Mouse (Mus musculus): ENCODE measurements around the gene Epha10. TPM values are rescaled to one million over a fixed set of nuclear protein-coding genes. Genes with fewer than 3 reads are reported as not detected.

Gene Epha10
- polyA plus RNA-seq, 1 experiment from 2014 or later = 7.4 TPM

Other genes with a start within 250 kb of the Epha10 start
- gene Pou3f1, start 224.1 kb upstream of the Epha10 start, polyA plus RNA-seq (2014; fragmentation: Nextera tagmentation; extraction: Ambion mirVana) = 17.4 and 18.8 TPM in 2 replicates
- 65.8 and 67.5 TPM in 2 replicates for gene Utp11, start 187.3 kb upstream of the Epha10 start, polyA plus RNA-seq (2014; fragmentation: Nextera tagmentation; extraction: Ambion mirVana)
- 3.2 and 4.7 TPM in 2 replicates for gene Fhl3, start 180.2 kb upstream of the Epha10 start, polyA plus RNA-seq (2014; fragmentation: Nextera tagmentation; extraction: Ambion mirVana)
- 197 and 210 TPM in 2 replicates for gene Sf3a3, start 166.1 kb upstream of the Epha10 start, polyA plus RNA-seq (2014; fragmentation: Nextera tagmentation; extraction: Ambion mirVana)
- gene Inpp5b, start 139.0 kb upstream of the Epha10 start, polyA plus RNA-seq (2014; fragmentation: Nextera tagmentation; extraction: Ambion mirVana) = 24.9 and 32.3 TPM in 2 replicates
- 15.1 and 15.9 TPM in 2 replicates for gene Mtf1, start 78.8 kb upstream of the Epha10 start, polyA plus RNA-seq (2014; fragmentation: Nextera tagmentation; extraction: Ambion mirVana)
- 44.0 and 50.8 TPM in 2 replicates for gene Yrdc, start 30.2 kb upstream of the Epha10 start, polyA plus RNA-seq (2014; fragmentation: Nextera tagmentation; extraction: Ambion mirVana)
- 55.0 and 55.9 TPM in 2 replicates for gene 1110065P20Rik, start 29.7 kb upstream of the Epha10 start, polyA plus RNA-seq (2014; fragmentation: Nextera tagmentation; extraction: Ambion mirVana)
- 10.0 and 10.3 TPM in 2 replicates for gene Maneal, start 18.7 kb upstream of the Epha10 start, polyA plus RNA-seq (2014; fragmentation: Nextera tagmentation; extraction: Ambion mirVana)
- gene 9930104L06Rik, start 56.1 kb downstream of the Epha10 start, polyA plus RNA-seq (2014; fragmentation: Nextera tagmentation; extraction: Ambion mirVana) = 4.2 and 5.5 TPM in 2 replicates
- 192 and 195 TPM in 2 replicates for gene Cdca8, start 58.4 kb downstream of the Epha10 start, polyA plus RNA-seq (2014; fragmentation: Nextera tagmentation; extraction: Ambion mirVana)
- 8.5 and 16.5 TPM in 2 replicates for gene Rspo1, start 105.5 kb downstream of the Epha10 start, polyA plus RNA-seq (2014; fragmentation: Nextera tagmentation; extraction: Ambion mirVana)
- gene Gnl2, start 135.7 kb downstream of the Epha10 start, polyA plus RNA-seq (2014; fragmentation: Nextera tagmentation; extraction: Ambion mirVana) = 91.2 and 103 TPM in 2 replicates
- gene Dnali1, start 184.8 kb downstream of the Epha10 start, polyA plus RNA-seq (2014; fragmentation: Nextera tagmentation; extraction: Ambion mirVana) = 0.64 and 0.91 TPM in 2 replicates
- 37.7 and 37.9 TPM in 2 replicates for gene Snip1, start 185.8 kb downstream of the Epha10 start, polyA plus RNA-seq (2014; fragmentation: Nextera tagmentation; extraction: Ambion mirVana)
- gene Meaf6, start 204.2 kb downstream of the Epha10 start, polyA plus RNA-seq (2014; fragmentation: Nextera tagmentation; extraction: Ambion mirVana) = 122 and 131 TPM in 2 replicates
- 0.29 and 0.78 TPM in 2 replicates for gene Zc3h12a, start 246.9 kb downstream of the Epha10 start, polyA plus RNA-seq (2014; fragmentation: Nextera tagmentation; extraction: Ambion mirVana)